Mouse (Mus musculus) small intestine, adult 2 months (tissue): ENCODE measurements around the gene Sirt7. TPM values are rescaled to one million over a fixed set of nuclear protein-coding genes. Genes with fewer than 3 reads are reported as not detected.

Source experiments
- H3K27ac ChIP-seq: fragments of 200-500 bp; 2 replicates; pipeline ENCODE4 v1.5.1; 2012; ENCODE audit warnings: low read depth, low read length, control low read depth, inconsistent platforms; ENCODE audit not compliant: insufficient read depth
- H3K27me3 ChIP-seq: fragments of 200-500 bp; 2 replicates; pipeline ENCODE4 v1.6.1; 2012; ENCODE audit warnings: mild to moderate bottlenecking, moderate library complexity, low read length, inconsistent platforms; ENCODE audit not compliant: control insufficient read depth, insufficient read depth
- H3K36me3 ChIP-seq: fragments of 200-500 bp; 2 replicates; pipeline ENCODE4 v1.6.1; 2012; ENCODE audit warnings: mild to moderate bottlenecking, low read length, control low read depth, inconsistent platforms; ENCODE audit not compliant: control insufficient read depth, insufficient read depth
- H3K4me1 ChIP-seq: fragments of 200-500 bp; 2 replicates; pipeline ENCODE4 v1.6.1; 2012; ENCODE audit warnings: low read length, inconsistent platforms, mixed read lengths; ENCODE audit not compliant: control insufficient read depth, insufficient read depth, insufficient read length
- H3K4me3 ChIP-seq: fragments of 200-500 bp; 2 replicates; pipeline ENCODE4 v1.5.1; 2012; ENCODE audit warnings: low read depth, mild to moderate bottlenecking, control low read depth, inconsistent platforms, low read length, moderate library complexity
- CTCF ChIP-seq: fragments of 200-500 bp; IDR thresholded peaks from 2 replicates; pipeline ENCODE4 v1.5.1; 2012; ENCODE audit warnings: low read depth, mild to moderate bottlenecking, control low read depth, inconsistent platforms, low read length, moderate library complexity, mixed read lengths; ENCODE audit not compliant: insufficient replicate concordance, insufficient read length; ENCODE audit errors: extremely low read depth
- POLR2A ChIP-seq: fragments of 200-500 bp; IDR thresholded peaks from 2 replicates; pipeline ENCODE4 v1.6.1; 2012; ENCODE audit warnings: low read depth, mild to moderate bottlenecking, control low read depth, inconsistent platforms, low read length, moderate library complexity
- WGBS: fragments of 180-500 bp; shearing (Covaris S2); methylation state at CpG from one replicate; pipeline ENCODE4 v1.1.7; 2018; 5-methylcytosine and 5-hydroxymethylcytosine counted together
- polyA plus RNA-seq: library from polyadenylated mRNA; depleted of rRNA; stranded (reverse); fragments of >200 nt; gene quantifications from 2 replicates; pipeline ENCODE4 v1.2.3, GENCODE M21; 2012

Gene Sirt7
- polyA plus RNA-seq, 1 experiment = 147 TPM

DNA sequence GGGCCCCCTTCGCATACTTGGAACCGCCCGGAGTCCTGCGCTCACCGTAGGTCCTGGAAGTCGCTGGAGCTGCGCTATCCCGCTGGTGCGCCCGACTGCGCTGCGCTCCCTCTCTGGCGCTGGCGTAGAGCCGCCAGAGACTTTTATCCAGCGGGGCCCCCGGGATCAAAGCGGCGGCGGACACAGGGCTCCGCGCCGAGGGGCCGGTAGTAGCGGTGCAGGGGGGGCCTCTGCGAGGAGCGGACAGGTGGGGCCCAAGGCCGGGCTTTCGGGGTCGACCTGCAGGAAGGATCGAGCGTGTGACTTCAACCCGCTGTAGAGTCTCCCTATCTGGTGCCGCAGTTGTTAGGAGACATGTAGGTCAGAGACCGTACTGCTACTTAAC, 36.0 kb upstream of the Sirt7 start, which contains the start of gene Notum:
TSS of gene Notum (minus strand) at position 100 of the 385 bp plus-strand sequence.
- no peaks in the 10 kb centered on the region for H3K36me3 ChIP-seq
- TF ChIP-seq POLR2A = no peak
- TF ChIP-seq CTCF = no peak
- peaks cover 35% of the 10 kb centered on the region for H3K27me3 ChIP-seq
- WGBS = 3% methylated on average over 35 of the region's 35 CpGs
- H3K4me1 ChIP-seq = peaks cover 13% of the 10 kb centered on the region
- H3K4me3 ChIP-seq = peak within 1 kb of the TSS; percentile 52
- no peak within 1 kb of the TSS for H3K27ac ChIP-seq

DNA sequence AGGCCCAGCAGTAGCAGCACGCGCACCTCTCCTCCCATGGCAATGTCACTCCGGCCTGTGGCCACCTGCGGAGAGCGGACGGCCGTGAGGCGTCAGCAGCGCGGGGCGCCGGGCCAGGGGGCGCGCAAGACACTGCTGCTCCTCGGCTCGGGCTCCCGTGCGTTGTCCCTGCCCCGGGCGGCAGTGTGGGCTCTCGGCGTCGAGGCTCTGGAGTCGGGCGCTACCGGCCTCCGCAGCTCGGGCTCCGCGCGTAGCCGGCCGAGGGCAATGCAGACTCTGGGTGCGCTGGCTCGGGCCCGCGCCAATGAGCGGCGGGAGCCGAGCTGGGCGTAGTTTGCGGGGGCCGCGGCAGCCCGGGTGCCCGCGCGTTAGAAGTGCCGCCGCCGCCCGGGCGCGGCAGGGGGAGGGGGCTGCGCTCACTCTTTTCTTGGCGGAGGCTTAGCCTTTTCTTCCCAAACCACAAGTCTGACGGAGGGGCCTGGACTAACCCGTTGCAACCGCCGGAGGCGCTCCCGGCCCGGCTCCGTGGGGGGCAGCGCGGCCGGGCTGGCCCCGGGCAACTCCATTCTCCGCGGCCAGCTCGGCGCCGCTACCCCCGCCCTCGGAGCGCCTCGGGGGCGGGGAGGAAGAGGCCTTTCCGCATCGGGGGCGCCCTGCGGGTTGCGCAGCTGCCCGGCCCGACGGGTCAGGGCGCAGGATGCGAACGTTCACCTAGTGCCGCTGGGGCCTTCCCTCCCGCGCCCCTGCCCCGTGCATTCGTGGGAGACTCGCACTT, 35.4 kb upstream of the Sirt7 start:
- Histone ChIP-seq H3K27ac (no peak overlapping the region), H3K4me3 (peak overlapping the region; percentile 52), H3K36me3 (no peaks in the 10 kb centered on the region), H3K27me3 (peaks cover 35% of the 10 kb centered on the region), H3K4me1 (peaks cover 13% of the 10 kb centered on the region)
- 1% methylated on average over 95 of the region's 95 CpGs for WGBS
- TF ChIP-seq CTCF = peak; percentile 8; the same call in 1 of the 2 replicates
- TF ChIP-seq POLR2A = no peak

DNA sequence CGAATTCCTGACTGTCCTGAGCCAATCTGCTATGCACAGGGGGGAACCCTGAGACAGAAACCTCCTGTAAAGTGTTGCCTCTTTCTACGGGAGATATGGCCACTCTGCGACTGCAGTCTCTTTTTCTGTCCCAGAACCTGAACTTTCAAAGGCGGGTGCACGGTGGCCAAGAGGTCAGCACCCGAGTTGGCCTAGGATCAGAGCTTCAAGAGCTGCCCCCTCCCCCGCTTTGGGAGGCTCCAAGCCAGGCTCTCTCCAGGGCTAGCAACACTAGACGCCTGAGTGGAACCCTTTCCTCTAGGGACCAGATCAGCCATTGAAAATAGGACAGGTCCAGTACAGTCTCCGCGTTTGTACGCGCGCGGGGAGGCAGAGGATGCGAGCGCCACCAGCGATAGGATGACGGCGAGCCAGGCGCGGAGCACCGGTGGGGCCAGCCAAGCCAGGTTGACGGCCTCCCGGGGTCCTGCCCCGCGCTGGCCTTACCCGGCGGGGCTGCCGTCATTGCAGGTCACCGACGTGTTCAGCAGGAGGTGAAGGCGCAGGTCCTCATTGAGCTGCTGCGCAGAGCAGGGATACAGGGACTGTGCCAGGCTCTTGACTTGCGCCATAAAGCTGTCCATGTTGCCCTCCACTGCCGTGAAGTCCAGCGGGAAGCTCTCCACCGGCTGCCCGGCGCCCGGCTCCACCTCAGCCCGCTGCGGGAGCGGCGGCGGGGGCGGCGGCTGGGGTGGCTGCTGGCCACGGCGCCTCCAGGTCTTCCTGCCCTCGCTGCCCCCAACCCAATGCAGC, 34.7 kb upstream of the Sirt7 start:
- H3K4me3 ChIP-seq = peak overlapping the region; percentile 52
- 4% methylated on average over 50 of the region's 50 CpGs for WGBS
- H3K36me3 ChIP-seq = no peaks in the 10 kb centered on the region
- H3K27me3 ChIP-seq = peaks cover 35% of the 10 kb centered on the region
- TF ChIP-seq CTCF = no peak
- peaks cover 13% of the 10 kb centered on the region for H3K4me1 ChIP-seq
- H3K27ac ChIP-seq = no peak overlapping the region

DNA sequence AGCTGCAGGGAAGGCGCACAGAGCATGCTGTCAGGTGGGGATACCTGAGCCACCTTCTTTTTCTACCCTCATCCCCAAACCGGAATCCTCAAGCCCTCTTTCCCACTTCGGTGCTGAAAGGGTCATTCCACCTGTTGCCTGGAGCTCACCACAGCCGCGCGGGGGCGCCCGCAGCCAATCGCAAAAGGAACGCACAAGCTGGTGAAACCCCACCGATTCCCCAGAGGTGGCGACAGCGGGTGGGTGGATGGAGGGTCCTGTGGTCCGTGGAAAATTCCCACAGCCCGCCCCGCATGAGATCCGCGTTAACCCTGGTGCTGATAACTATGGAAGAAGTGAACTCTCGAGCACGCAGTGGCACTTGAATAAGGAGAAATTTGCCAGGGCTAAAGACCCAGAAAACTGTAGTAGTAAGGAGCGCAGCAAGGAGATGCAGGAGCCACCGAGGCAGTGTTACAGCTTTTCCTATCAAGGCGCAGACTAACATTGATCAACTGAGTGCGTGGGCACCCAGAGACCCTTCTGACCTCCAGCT, 33.9 kb upstream of the Sirt7 start:
- Histone ChIP-seq H3K27ac (no peak overlapping the region), H3K4me1 (peaks cover 13% of the 10 kb centered on the region), H3K36me3 (no peaks in the 10 kb centered on the region), H3K4me3 (peak overlapping the region; percentile 20; the same call in 1 of the 2 replicates), H3K27me3 (peaks cover 35% of the 10 kb centered on the region)
- 2% methylated on average over 24 of the region's 24 CpGs for WGBS
- TF ChIP-seq CTCF (peak; percentile 70), POLR2A (no peak)

DNA sequence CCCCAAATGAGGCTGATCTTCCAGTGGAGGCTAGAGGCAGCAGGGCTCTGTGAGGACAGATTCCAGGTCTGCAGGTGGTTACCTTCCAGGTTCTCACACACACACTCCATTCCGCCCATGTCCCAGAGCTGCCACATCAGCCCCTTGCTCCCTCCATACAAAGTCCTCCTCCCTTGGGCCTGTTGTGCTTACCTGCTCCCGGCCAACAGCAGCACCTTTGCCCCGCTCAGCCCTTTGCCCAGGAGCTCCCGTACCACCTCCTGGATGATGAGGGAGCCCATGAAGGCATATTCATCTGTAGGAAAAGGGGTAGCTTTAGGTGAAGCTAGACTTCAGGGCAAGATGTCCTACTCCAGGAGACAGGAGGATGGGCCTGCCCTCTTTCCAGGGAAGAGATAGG, 32.3 kb upstream of the Sirt7 start:
- 59% methylated on average over 4 of the region's 4 CpGs for WGBS
- H3K36me3 ChIP-seq = no peaks in the 10 kb centered on the region
- H3K27me3 ChIP-seq = peaks cover 34% of the 10 kb centered on the region
- no peak overlapping the region for H3K4me3 ChIP-seq
- peaks cover 13% of the 10 kb centered on the region for H3K4me1 ChIP-seq
- H3K27ac ChIP-seq = no peak overlapping the region
- no peak for TF ChIP-seq CTCF
- no peak for TF ChIP-seq POLR2A

GRCm38 (mm10) chr11:120654741-120655140, 29.7 kb upstream of the Sirt7 start:
- H3K27ac ChIP-seq = no peak overlapping the region
- H3K4me3 ChIP-seq = no peak overlapping the region
- no peaks in the 10 kb centered on the region for H3K36me3 ChIP-seq
- 79% methylated on average over 3 of the region's 3 CpGs for WGBS
- no peak for TF ChIP-seq POLR2A
- peaks cover 9% of the 10 kb centered on the region for H3K27me3 ChIP-seq
- H3K4me1 ChIP-seq = peaks cover 3% of the 10 kb centered on the region

DNA sequence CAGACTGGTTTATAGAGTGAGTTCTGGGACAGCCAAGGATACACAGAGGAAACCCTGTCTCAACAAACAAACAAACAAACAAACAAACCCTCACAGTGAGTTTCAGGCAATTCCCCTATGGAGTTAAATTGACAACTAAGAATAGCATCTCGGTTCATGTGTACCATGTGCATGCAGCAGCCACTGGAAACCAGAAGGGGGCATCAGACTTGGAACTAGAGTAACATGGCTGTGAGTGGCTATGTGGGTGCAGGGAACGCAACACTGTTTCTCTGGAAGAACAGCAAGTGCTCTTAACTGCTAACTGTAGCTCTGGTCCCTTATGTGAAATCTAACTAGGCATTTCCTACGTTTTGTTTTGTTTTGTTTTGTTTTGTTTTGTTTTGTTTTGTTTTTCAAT, 26.8 kb upstream of the Sirt7 start:
- no peaks in the 10 kb centered on the region for H3K36me3 ChIP-seq
- H3K4me1 ChIP-seq = peaks cover 2% of the 10 kb centered on the region; the same call in 1 of the 2 replicates
- H3K4me3 ChIP-seq = no peak overlapping the region
- TF ChIP-seq POLR2A (no peak), CTCF (no peak)
- H3K27me3 ChIP-seq = no peaks in the 10 kb centered on the region
- WGBS = 74% methylated on average over 3 of the region's 3 CpGs
- H3K27ac ChIP-seq = no peak overlapping the region
